Mouse (Mus musculus) spleen, adult 2 months (tissue): ENCODE data around the gene Traf7. TPM values are rescaled to one million over a fixed set of nuclear protein-coding genes. Genes with fewer than 3 reads are reported as not detected.

Experiments used
- DNase-seq, 2 experiments: peaks; one replicate each; pipeline versions ENCODE4 v3.0.0 to v3.0.0-alpha.2; 2012 to 2021; ENCODE audit warnings: low spot score in 2 of 2, low read depth in 1 of 2
- H3K27ac ChIP-seq: fragments of 200-500 bp; 2 replicates; pipeline ENCODE4 v1.5.1; 2012; ENCODE audit warnings: low read length, inconsistent platforms; ENCODE audit not compliant: insufficient read depth
- H3K27me3 ChIP-seq: fragments of 200-500 bp; 2 replicates; pipeline ENCODE4 v1.6.1; 2012; ENCODE audit warnings: mild to moderate bottlenecking, moderate library complexity, low read length, inconsistent platforms; ENCODE audit not compliant: control insufficient read depth, insufficient read depth
- H3K36me3 ChIP-seq: fragments of 200-500 bp; 2 replicates; pipeline ENCODE4 v1.6.1; 2012; ENCODE audit warnings: mild to moderate bottlenecking, low read length, inconsistent platforms; ENCODE audit not compliant: control insufficient read depth, insufficient read depth
- H3K4me1 ChIP-seq: fragments of 200-500 bp; 2 replicates; pipeline ENCODE4 v1.6.1; 2011; ENCODE audit warnings: inconsistent platforms; ENCODE audit not compliant: control insufficient read depth, insufficient read depth, insufficient read length
- H3K4me3 ChIP-seq: fragments of 200-500 bp; 2 replicates; pipeline ENCODE4 v1.5.1; 2011; ENCODE audit warnings: mild to moderate bottlenecking, inconsistent platforms; ENCODE audit not compliant: insufficient read depth, insufficient read length; ENCODE audit errors: extremely low read depth
- CTCF ChIP-seq: fragments of 200-500 bp; IDR thresholded peaks from 2 replicates; pipeline ENCODE4 v1.5.1; 2011; ENCODE audit warnings: mild to moderate bottlenecking, inconsistent platforms; ENCODE audit not compliant: insufficient read depth, insufficient read length, insufficient replicate concordance; ENCODE audit errors: extremely low read depth
- POLR2A ChIP-seq: fragments of 200-500 bp; IDR thresholded peaks from 2 replicates; pipeline ENCODE4 v1.6.1; 2011; ENCODE audit warnings: low read depth, low read length, inconsistent platforms
- WGBS: fragments of 180-500 bp; shearing (Covaris S2); methylation state at CpG from one replicate; pipeline ENCODE4 v1.1.7; 2018; 5-methylcytosine and 5-hydroxymethylcytosine counted together
- polyA plus RNA-seq: library from polyadenylated mRNA; depleted of rRNA; stranded (reverse); fragments of >200 nt; gene quantifications from 2 replicates; pipeline ENCODE4 v1.2.3, GENCODE M21; 2012; rRNA removed

The Traf7 gene
- polyA plus RNA-seq = 182 and 213 TPM in 2 replicates

DNA sequence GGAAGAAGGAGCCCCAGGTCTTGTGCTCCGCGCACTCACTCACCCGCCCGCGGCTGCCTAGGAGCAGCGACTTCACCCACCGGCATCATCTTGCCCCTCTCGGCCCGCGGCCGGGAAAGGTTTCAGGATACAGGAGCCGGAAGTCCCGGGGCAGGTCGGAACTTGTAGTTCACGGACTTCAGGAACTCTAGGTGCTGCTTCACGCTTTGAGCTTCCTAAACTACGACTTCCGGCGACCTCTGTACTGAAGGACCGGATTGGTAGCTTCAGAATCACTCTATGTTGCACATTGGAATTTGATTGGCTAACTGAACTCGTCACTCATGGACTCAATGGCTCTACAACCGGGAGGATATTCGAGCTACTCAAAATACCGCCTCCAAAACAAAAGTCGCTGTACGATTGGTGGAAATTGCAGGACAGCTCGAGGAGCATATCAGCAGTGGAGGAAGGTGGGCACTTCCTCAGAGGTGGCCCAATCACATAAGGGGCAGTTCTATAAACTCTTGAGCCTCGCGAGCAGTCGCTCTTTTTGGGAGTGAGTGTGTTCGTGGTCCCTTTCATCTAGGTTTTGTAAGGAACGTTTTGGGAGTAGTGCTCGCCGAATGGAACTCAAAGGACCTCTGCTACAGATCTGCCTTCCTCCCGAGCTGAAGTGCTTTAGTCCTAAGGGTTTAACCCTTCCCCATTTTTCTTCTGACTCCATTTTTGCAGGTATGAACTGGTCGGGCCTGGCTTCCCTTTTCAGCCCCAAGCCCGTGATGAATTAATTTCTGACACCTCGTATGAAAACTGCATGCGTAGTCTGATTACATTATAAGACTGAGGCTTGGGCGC is at the start of gene Traf7:
Traf7 (minus strand) TSS at position 216 of the 837 bp plus-strand sequence.
- peak; percentile 90 to 100 for DNase-seq
- TF ChIP-seq POLR2A (peak; percentile 93), CTCF (no peak)
- peaks cover 7% of the 10 kb centered on the region; the same call in 1 of the 2 replicates for H3K36me3 ChIP-seq
- peak within 1 kb of the TSS; percentile 74 for H3K27ac ChIP-seq
- WGBS = under 1% methylated on average over 40 of the region's 40 CpGs
- H3K4me3 ChIP-seq = peak within 1 kb of the TSS; percentile 84
- no peaks in the 10 kb centered on the region for H3K27me3 ChIP-seq
- peaks cover 16% of the 10 kb centered on the region; the same call in 1 of the 2 replicates for H3K4me1 ChIP-seq

- TF ChIP-seq POLR2A (no peak), CTCF (no peak)
- Histone ChIP-seq H3K27ac (no peak overlapping the region), H3K36me3 (peaks cover 13% of the 10 kb centered on the region; the same call in 1 of the 2 replicates), H3K4me3 (no peak overlapping the region), H3K27me3 (no peaks in the 10 kb centered on the region), H3K4me1 (no peaks in the 10 kb centered on the region)
- DNase-seq = no peak
- WGBS = 95% methylated on average over 9 of the region's 9 CpGs
These were observed 46.1 kb upstream of the Traf7 start for GRCm38 (mm10) chr17:24573811-24574210.

DNA sequence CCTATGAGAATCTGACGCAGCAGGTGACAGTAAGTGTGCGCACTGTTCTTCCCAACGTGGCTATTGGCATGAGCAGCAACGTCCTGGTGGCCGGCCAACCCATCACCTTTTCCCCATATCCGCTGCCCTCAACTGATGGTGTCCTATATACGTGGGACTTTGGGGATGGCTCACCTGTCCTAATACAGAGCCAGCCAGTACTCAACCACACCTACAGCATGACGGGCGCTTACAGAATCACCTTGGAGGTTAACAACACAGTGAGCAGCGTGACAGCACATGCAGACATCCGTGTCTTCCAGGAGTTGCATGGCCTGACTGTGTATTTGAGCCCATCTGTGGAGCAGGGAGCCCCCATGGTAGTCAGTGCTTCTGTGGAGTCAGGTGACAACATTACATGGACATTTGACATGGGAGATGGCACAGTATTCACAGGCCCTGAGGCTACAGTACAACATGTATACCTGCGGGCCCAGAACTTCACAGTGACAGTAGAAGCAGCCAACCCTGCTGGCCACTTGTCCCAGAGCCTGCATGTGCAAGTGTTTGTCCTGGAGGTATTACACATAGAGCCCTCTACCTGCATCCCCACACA is 45.0 kb upstream of the Traf7 start:
- Histone ChIP-seq H3K27ac (no peak overlapping the region), H3K36me3 (peaks cover 13% of the 10 kb centered on the region), H3K4me3 (no peak overlapping the region), H3K27me3 (no peaks in the 10 kb centered on the region), H3K4me1 (no peaks in the 10 kb centered on the region)
- WGBS = 95% methylated on average over 12 of the region's 12 CpGs
- TF ChIP-seq CTCF (no peak), POLR2A (no peak)
- DNase-seq = no peak

GRCm38 (mm10) chr17:24569837-24570236 is 42.1 kb upstream of the Traf7 start:
- Histone ChIP-seq H3K4me1 (no peaks in the 10 kb centered on the region), H3K27me3 (no peaks in the 10 kb centered on the region), H3K27ac (no peak overlapping the region), H3K36me3 (peaks cover 15% of the 10 kb centered on the region), H3K4me3 (no peak overlapping the region)
- DNase-seq = no peak
- no peak for TF ChIP-seq POLR2A
- TF ChIP-seq CTCF = no peak
- 80% methylated on average over 4 of the region's 4 CpGs for WGBS

DNA sequence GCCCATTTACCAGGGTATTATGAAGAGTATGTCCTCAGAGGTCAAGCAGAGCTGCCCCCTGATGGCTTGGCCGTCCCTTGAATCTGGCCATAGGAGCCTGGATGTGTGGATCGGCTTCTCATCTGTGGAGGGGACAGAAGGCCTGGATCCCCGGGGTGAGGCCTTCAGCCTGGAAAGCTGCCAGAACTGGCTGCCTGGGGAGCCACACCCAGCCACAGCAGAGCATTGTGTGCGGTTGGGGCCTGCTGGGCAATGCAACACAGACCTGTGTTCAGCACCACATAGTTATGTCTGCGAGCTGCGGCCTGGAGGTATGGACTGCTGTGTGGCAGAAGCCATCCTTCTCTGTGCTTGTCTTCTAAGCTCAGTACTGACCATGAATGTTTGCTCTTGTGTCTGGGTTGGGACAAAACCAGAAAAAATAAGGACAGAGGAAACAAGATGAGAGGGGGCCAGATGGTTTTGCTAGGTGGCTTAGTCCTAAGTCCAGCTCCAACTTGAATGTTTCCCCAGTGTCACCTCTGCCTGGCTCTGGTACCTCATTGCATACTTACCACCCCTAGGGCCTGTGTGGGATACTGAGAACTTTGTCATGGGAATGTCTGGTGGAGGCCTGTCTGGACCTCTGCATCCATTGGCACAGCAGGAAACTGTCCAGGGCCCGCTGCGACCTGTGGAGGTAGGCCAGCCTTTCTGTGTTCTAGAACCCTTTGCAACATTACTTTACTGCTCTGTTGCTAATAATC is 39.5 kb upstream of the Traf7 start:
- Histone ChIP-seq H3K4me3 (no peak overlapping the region), H3K27me3 (no peaks in the 10 kb centered on the region), H3K4me1 (no peaks in the 10 kb centered on the region; the same call in 1 of the 2 replicates), H3K27ac (no peak overlapping the region), H3K36me3 (peaks cover 12% of the 10 kb centered on the region)
- TF ChIP-seq POLR2A (no peak), CTCF (no peak)
- WGBS = 70% methylated on average over 8 of the region's 8 CpGs
- DNase-seq = no peak

DNA sequence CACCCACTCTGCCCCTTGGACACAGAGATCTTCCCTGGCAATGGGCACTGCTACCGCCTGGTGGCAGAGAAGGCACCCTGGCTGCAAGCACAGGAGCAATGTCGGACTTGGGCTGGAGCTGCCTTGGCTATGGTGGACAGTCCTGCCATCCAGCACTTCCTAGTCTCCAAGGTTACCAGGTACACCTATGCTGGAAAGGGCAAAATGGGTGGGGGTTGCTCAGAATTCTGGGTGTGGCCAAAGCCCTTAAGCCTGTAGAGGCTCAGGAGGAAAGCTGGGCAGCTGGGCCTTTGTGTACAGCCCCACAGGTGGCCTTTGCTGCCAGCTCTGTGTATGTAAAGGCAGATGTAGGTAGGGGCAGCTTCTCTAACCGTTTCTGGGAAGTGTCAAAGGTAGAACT is 38.1 kb upstream of the Traf7 start:
- Histone ChIP-seq H3K27ac (no peak overlapping the region), H3K27me3 (no peaks in the 10 kb centered on the region), H3K36me3 (peaks cover 10% of the 10 kb centered on the region), H3K4me3 (no peak overlapping the region), H3K4me1 (no peaks in the 10 kb centered on the region; the same call in 1 of the 2 replicates)
- TF ChIP-seq CTCF (no peak), POLR2A (no peak)
- WGBS = 93% methylated on average over 3 of the region's 3 CpGs
- DNase-seq = no peak
